Mouse (Mus musculus): ENCODE results near the gene 6430548M08Rik. TPM values are rescaled to one million over a fixed set of nuclear protein-coding genes. Genes with fewer than 3 reads are reported as not detected.

Gene 6430548M08Rik
- polyA plus RNA-seq (2015; fragmentation: Nextera tagmentation; extraction: Ambion mirVana), result 36.8 and 40.1 TPM in 2 replicates

GRCm38 (mm10) chr8:120113758-120114255, at the start of gene 6430548M08Rik:
6430548M08Rik (plus strand) TSS chr8:120114152.

GRCm38 (mm10) chr8:120101068-120101972, 12.6 kb upstream of the 6430548M08Rik start, which contains the start of gene Zdhhc7:
Zdhhc7 (minus strand) TSS chr8:120101482.

GRCm38 (mm10) chr8:120177318-120178123, 63.6 kb downstream of the 6430548M08Rik start, which contains the start of gene Fam92b:
Fam92b (minus strand) TSS chr8:120177466.

Other genes starting within 250 kb of the 6430548M08Rik start
- gene Usp10, start 203.8 kb upstream of the 6430548M08Rik start, polyA plus RNA-seq (2015; fragmentation: Nextera tagmentation; extraction: Ambion mirVana), result 84.1 and 95.9 TPM in 2 replicates
- not detected in 2 replicates for gene Gm20388, start 203.3 kb upstream of the 6430548M08Rik start, polyA plus RNA-seq (2015; fragmentation: Nextera tagmentation; extraction: Ambion mirVana)
- gene Crispld2, start 121.7 kb upstream of the 6430548M08Rik start, polyA plus RNA-seq (2015; fragmentation: Nextera tagmentation; extraction: Ambion mirVana), result 2.9 and 3.3 TPM in 2 replicates
- 27.0 and 30.4 TPM in 2 replicates for gene Zdhhc7, start 12.7 kb upstream of the 6430548M08Rik start, polyA plus RNA-seq (2015; fragmentation: Nextera tagmentation; extraction: Ambion mirVana)
- gene Fam92b, start 63.3 kb downstream of the 6430548M08Rik start, polyA plus RNA-seq (2015; fragmentation: Nextera tagmentation; extraction: Ambion mirVana), result 1.4 and 1.9 TPM in 2 replicates
- gene Gse1, start 114.3 kb downstream of the 6430548M08Rik start, polyA plus RNA-seq (2015; fragmentation: Nextera tagmentation; extraction: Ambion mirVana), result 11.9 and 12.0 TPM in 2 replicates

Data from neural tube, postnatal 0 days (tissue).